Mouse (Mus musculus): ENCODE results near the gene Crebrf. TPM values are rescaled to one million over a fixed set of nuclear protein-coding genes. Genes with fewer than 3 reads are reported as not detected.

Gene Crebrf
- polyA plus RNA-seq, 1 experiment from 2014 or later, result 1.8 TPM

- Histone ChIP-seq H3K27ac (ENCODE audit: low read depth, low read length) (no peak overlapping the region), H3K9me3 (ENCODE audit: control insufficient read depth, low read length) (no peaks in the 10 kb centered on the region), H3K36me3 (ENCODE audit: control insufficient read depth, insufficient read depth, low read length) (peaks cover 15% of the 10 kb centered on the region; the same call in 1 of the 2 replicates), H3K9ac (ENCODE audit: low read depth, low read length) (no peak overlapping the region), H3K27me3 (replicated peaks; ENCODE audit: control insufficient read depth, insufficient read depth, low read length) (no peaks in the 10 kb centered on the region), H3K4me3 (ENCODE audit: low read depth, low read length) (no peak overlapping the region), H3K4me2 (no peak overlapping the region), H3K4me1 (replicated peaks; ENCODE audit: control insufficient read depth, insufficient read depth, low read length) (no peaks in the 10 kb centered on the region)
- ATAC-seq (replicated peaks; ENCODE audit: low FRiP score) (no peak), DNase-seq (ENCODE audit: low spot score) (no peak)
- 87% methylated on average over 10 of the region's 10 CpGs for WGBS
These were observed 15.4 kb upstream of the Crebrf start for GRCm38 (mm10) chr17:26699819-26700616.

DNA sequence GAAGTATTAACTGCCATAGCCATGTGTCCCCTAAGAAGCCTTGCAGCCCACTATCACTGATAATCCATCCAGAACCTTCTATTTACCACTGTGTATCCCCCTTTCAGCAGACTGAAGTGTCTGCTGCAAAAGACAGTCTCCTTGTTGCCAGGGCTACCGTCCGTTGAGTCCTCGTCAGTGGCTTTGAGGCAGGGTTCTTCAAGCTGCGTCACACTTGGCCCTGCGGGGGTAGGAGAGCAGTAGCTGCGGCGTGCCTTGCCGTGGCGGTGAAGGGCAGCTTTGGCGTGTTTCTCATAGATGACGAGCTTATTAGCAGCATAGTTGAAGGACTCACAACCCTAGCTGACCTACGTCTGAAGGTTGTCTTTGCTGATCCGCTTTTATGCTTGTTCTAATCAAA lies 13.9 kb upstream of the Crebrf start:
- peaks cover 11% of the 10 kb centered on the region for H3K4me1 ChIP-seq (replicated peaks; ENCODE audit: control insufficient read depth, insufficient read depth, low read length)
- whole genome bisulfite sequencing, result 89% methylated on average over 13 of the region's 13 CpGs
- DNase-seq (ENCODE audit: low spot score) (no peak), ATAC-seq (replicated peaks; ENCODE audit: low FRiP score) (no peak)
- H3K4me2 ChIP-seq, result no peak overlapping the region
- H3K4me3 ChIP-seq (ENCODE audit: low read depth, low read length), result no peak overlapping the region
- no peaks in the 10 kb centered on the region for H3K9me3 ChIP-seq (ENCODE audit: control insufficient read depth, low read length)
- no peak overlapping the region for H3K9ac ChIP-seq (ENCODE audit: low read depth, low read length)
- H3K27me3 ChIP-seq (replicated peaks; ENCODE audit: control insufficient read depth, insufficient read depth, low read length), result no peaks in the 10 kb centered on the region
- peaks cover 13% of the 10 kb centered on the region; the same call in 1 of the 2 replicates for H3K36me3 ChIP-seq (ENCODE audit: control insufficient read depth, insufficient read depth, low read length)
- H3K27ac ChIP-seq (ENCODE audit: low read depth, low read length), result no peak overlapping the region

GRCm38 (mm10) chr17:26702621-26703020 lies 12.8 kb upstream of the Crebrf start:
- H3K27me3 ChIP-seq (replicated peaks; ENCODE audit: control insufficient read depth, insufficient read depth, low read length), result no peaks in the 10 kb centered on the region
- no peak overlapping the region for H3K27ac ChIP-seq (ENCODE audit: low read depth, low read length)
- ATAC-seq (replicated peaks; ENCODE audit: low FRiP score), result no peak
- peaks cover 13% of the 10 kb centered on the region; the same call in 1 of the 2 replicates for H3K36me3 ChIP-seq (ENCODE audit: control insufficient read depth, insufficient read depth, low read length)
- no peak overlapping the region for H3K4me2 ChIP-seq
- peaks cover 21% of the 10 kb centered on the region for H3K4me1 ChIP-seq (replicated peaks; ENCODE audit: control insufficient read depth, insufficient read depth, low read length)
- H3K9ac ChIP-seq (ENCODE audit: low read depth, low read length), result no peak overlapping the region
- H3K9me3 ChIP-seq (ENCODE audit: control insufficient read depth, low read length), result no peaks in the 10 kb centered on the region
- H3K4me3 ChIP-seq (ENCODE audit: low read depth, low read length), result no peak overlapping the region
- DNase-seq (ENCODE audit: low spot score), result no peak
- WGBS, result 82% methylated on average over 4 of the region's 4 CpGs

DNA sequence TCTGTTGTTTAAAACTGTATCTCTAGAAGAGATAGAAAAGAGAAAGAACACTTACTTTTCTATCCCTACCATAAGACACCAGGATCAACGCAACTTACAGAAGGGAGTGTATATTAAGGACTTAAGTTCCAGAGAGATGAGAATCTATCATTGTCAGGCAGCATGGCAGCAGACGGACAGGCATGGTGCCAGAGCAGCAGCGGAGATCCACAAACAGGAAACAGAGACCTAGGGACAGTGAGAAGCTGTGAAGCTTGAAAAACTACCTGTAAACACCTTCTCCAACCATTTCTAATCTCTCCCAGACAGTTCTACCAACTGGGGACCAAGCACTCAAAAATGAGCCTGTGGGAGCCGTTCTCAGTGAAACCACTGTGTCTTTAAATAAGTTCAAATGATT lies 11.8 kb upstream of the Crebrf start:
- H3K4me3 ChIP-seq (ENCODE audit: low read depth, low read length), result no peak overlapping the region
- no peak overlapping the region for H3K4me2 ChIP-seq
- 87% methylated on average over 4 of the region's 4 CpGs for WGBS
- H3K9ac ChIP-seq (ENCODE audit: low read depth, low read length), result no peak overlapping the region
- no peaks in the 10 kb centered on the region for H3K9me3 ChIP-seq (ENCODE audit: control insufficient read depth, low read length)
- H3K27me3 ChIP-seq (replicated peaks; ENCODE audit: control insufficient read depth, insufficient read depth, low read length), result no peaks in the 10 kb centered on the region
- DNase-seq (ENCODE audit: low spot score), result no peak
- ATAC-seq (replicated peaks; ENCODE audit: low FRiP score), result no peak
- peak overlapping the region; percentile 7; the same call in 1 of the 2 replicates for H3K27ac ChIP-seq (ENCODE audit: low read depth, low read length)
- H3K4me1 ChIP-seq (replicated peaks; ENCODE audit: control insufficient read depth, insufficient read depth, low read length), result peaks cover 28% of the 10 kb centered on the region
- peaks cover 13% of the 10 kb centered on the region; the same call in 1 of the 2 replicates for H3K36me3 ChIP-seq (ENCODE audit: control insufficient read depth, insufficient read depth, low read length)

- H3K27me3 ChIP-seq (replicated peaks; ENCODE audit: control insufficient read depth, insufficient read depth, low read length), result no peaks in the 10 kb centered on the region
- peak overlapping the region; percentile 3; the same call in 1 of the 2 replicates for H3K9ac ChIP-seq (ENCODE audit: low read depth, low read length)
- peaks cover 2% of the 10 kb centered on the region; the same call in 1 of the 2 replicates for H3K36me3 ChIP-seq (ENCODE audit: control insufficient read depth, insufficient read depth, low read length)
- H3K4me3 ChIP-seq (ENCODE audit: low read depth, low read length), result no peak overlapping the region
- peak overlapping the region; percentile 41 for H3K4me2 ChIP-seq
- 61% methylated on average over 11 of the region's 11 CpGs for WGBS
- peak overlapping the region; percentile 69 for H3K27ac ChIP-seq (ENCODE audit: low read depth, low read length)
- no peaks in the 10 kb centered on the region for H3K9me3 ChIP-seq (ENCODE audit: control insufficient read depth, low read length)
- peaks cover 41% of the 10 kb centered on the region for H3K4me1 ChIP-seq (replicated peaks; ENCODE audit: control insufficient read depth, insufficient read depth, low read length)
- peak; percentile 56; the same call in 1 of the 2 replicates for ATAC-seq (replicated peaks; ENCODE audit: low FRiP score)
- DNase-seq (ENCODE audit: low spot score), result no peak
These were observed 9.7 kb upstream of the Crebrf start for GRCm38 (mm10) chr17:26705463-26706359.

DNA sequence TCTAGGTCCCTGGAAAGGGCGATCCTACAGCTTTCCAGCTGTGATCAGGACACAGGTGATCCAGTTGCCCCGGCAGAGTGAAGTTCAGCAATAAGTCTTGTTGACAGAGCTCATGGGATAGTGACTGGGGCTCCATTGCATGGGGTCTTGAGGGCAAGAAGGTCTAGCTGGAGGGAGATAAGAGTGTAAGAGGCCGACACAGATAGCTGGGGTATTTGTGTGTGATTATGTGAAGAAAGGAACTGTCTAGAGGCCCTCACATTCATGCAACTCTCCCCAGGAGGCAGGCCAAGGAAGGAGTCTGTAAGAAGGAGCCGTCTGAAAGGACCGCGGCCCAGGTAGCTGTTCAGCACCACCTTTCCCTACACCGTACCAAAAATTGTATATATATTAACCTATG lies 8.4 kb upstream of the Crebrf start:
- Histone ChIP-seq H3K4me1 (replicated peaks; ENCODE audit: control insufficient read depth, insufficient read depth, low read length) (peaks cover 48% of the 10 kb centered on the region), H3K4me2 (peak overlapping the region; percentile 33), H3K4me3 (ENCODE audit: low read depth, low read length) (no peak overlapping the region), H3K36me3 (ENCODE audit: control insufficient read depth, insufficient read depth, low read length) (no peaks in the 10 kb centered on the region; the same call in 1 of the 2 replicates), H3K27me3 (replicated peaks; ENCODE audit: control insufficient read depth, insufficient read depth, low read length) (no peaks in the 10 kb centered on the region), H3K27ac (ENCODE audit: low read depth, low read length) (peak overlapping the region; percentile 58), H3K9ac (ENCODE audit: low read depth, low read length) (peak overlapping the region; percentile 42; the same call in 1 of the 2 replicates), H3K9me3 (ENCODE audit: control insufficient read depth, low read length) (no peaks in the 10 kb centered on the region)
- peak; percentile 67 for ATAC-seq (replicated peaks; ENCODE audit: low FRiP score)
- 52% methylated on average over 7 of the region's 7 CpGs for WGBS
- no peak for DNase-seq (ENCODE audit: low spot score)

DNA sequence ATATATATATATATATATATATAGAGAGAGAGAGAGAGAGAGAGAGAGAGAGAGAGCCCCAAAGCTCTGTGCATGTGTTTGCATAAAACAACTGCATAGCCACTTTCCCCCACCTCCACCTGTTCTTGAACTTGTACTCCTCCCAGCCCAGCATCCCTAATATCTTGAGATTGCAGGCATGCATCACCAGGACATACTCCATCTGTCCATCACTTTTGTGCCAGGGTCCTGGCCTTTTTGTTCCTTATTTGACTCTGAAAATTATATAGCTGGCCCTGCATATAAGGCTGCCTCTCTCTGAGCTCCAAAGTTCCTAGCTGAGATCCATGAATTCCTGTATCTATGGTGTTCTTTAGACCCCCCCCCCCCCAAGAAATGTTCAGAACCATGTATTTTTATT lies 7.0 kb upstream of the Crebrf start:
- Histone ChIP-seq H3K4me1 (replicated peaks; ENCODE audit: control insufficient read depth, insufficient read depth, low read length) (peaks cover 48% of the 10 kb centered on the region), H3K9ac (ENCODE audit: low read depth, low read length) (no peak overlapping the region), H3K36me3 (ENCODE audit: control insufficient read depth, insufficient read depth, low read length) (no peaks in the 10 kb centered on the region; the same call in 1 of the 2 replicates), H3K9me3 (ENCODE audit: control insufficient read depth, low read length) (no peaks in the 10 kb centered on the region), H3K27me3 (replicated peaks; ENCODE audit: control insufficient read depth, insufficient read depth, low read length) (no peaks in the 10 kb centered on the region), H3K4me3 (ENCODE audit: low read depth, low read length) (no peak overlapping the region), H3K27ac (ENCODE audit: low read depth, low read length) (0 out of 2 replicates have a peak overlapping the region, but pooled peaks have one; percentile 84), H3K4me2 (no peak overlapping the region)
- DNase-seq (ENCODE audit: low spot score) (no peak), ATAC-seq (replicated peaks; ENCODE audit: low FRiP score) (no peak)

GRCm38 (mm10) chr17:26708993-26709590 lies 6.4 kb upstream of the Crebrf start:
- Histone ChIP-seq H3K9ac (ENCODE audit: low read depth, low read length) (no peak overlapping the region), H3K9me3 (ENCODE audit: control insufficient read depth, low read length) (no peaks in the 10 kb centered on the region), H3K36me3 (ENCODE audit: control insufficient read depth, insufficient read depth, low read length) (no peaks in the 10 kb centered on the region), H3K27ac (ENCODE audit: low read depth, low read length) (peak overlapping the region; percentile 84), H3K4me3 (ENCODE audit: low read depth, low read length) (no peak overlapping the region), H3K4me1 (replicated peaks; ENCODE audit: control insufficient read depth, insufficient read depth, low read length) (peaks cover 48% of the 10 kb centered on the region), H3K27me3 (replicated peaks; ENCODE audit: control insufficient read depth, insufficient read depth, low read length) (no peaks in the 10 kb centered on the region), H3K4me2 (peak overlapping the region; percentile 5)
- ATAC-seq (replicated peaks; ENCODE audit: low FRiP score), result no peak
- 61% methylated on average over 9 of the region's 9 CpGs for WGBS
- DNase-seq (ENCODE audit: low spot score), result no peak
